In genomic region chr13:40429831-40430230, GRCm38 (mm10) we compare ENCODE assay signal across 20 mouse cellular contexts.
DNase-seq lines count a peak whose midpoint lies in the region; ATAC-seq and TF ChIP-seq lines count a peak whose summit lies in the region.
"Had no signal": no experiment of that assay in that cellular context is flagged by ENCODE, and none has a peak within 500 bp of the region (broad histone marks: within the 10 kb centered on the region; RNA-seq: fewer than 3 reads in every experiment).

No protein-coding gene starts in this region.

- H3K36me3 ChIP-seq in hindbrain, postnatal 0 days (ENCODE audit: insufficient read depth, low read length), result no peaks in the 10 kb centered on the region
- no peaks in the 10 kb centered on the region for H3K36me3 ChIP-seq in hindbrain, embryonic 11.5 days (ENCODE audit: control insufficient read depth, insufficient read depth, low read length)
- H3K36me3 ChIP-seq: embryonic facial prominence, embryonic 13.5 days; embryonic facial prominence, embryonic 15.5 days; forebrain, embryonic 10.5 days; forebrain, embryonic 12.5 days had no signal

- no peaks in the 10 kb centered on the region for H3K27me3 ChIP-seq in hindbrain, postnatal 0 days (ENCODE audit: insufficient read depth, low read length)
- no peaks in the 10 kb centered on the region for H3K27me3 ChIP-seq in hindbrain, embryonic 11.5 days (ENCODE audit: control insufficient read depth, insufficient read depth, low read length)
- H3K27me3 ChIP-seq: embryonic facial prominence, embryonic 13.5 days; embryonic facial prominence, embryonic 15.5 days; forebrain, embryonic 12.5 days had no signal

- H3K4me1 ChIP-seq in hindbrain, postnatal 0 days (ENCODE audit: insufficient read depth, low read length), result no peaks in the 10 kb centered on the region
- no peaks in the 10 kb centered on the region for H3K4me1 ChIP-seq in hindbrain, embryonic 11.5 days (replicated peaks; ENCODE audit: control insufficient read depth, insufficient read depth, low read length)
- H3K4me1 ChIP-seq: embryonic facial prominence, embryonic 13.5 days; embryonic facial prominence, embryonic 15.5 days; forebrain, embryonic 10.5 days; forebrain, embryonic 12.5 days had no signal

- no peak overlapping the region for H3K4me2 ChIP-seq in hindbrain, postnatal 0 days (ENCODE audit: low read depth, low read length)
- no peak overlapping the region for H3K4me2 ChIP-seq in hindbrain, embryonic 11.5 days (replicated peaks; ENCODE audit: low read depth, low read length)
- H3K4me2 ChIP-seq: embryonic facial prominence, embryonic 13.5 days; embryonic facial prominence, embryonic 15.5 days; forebrain, embryonic 12.5 days had no signal

- TF ChIP-seq CTCF in hindbrain, postnatal 0 days (IDR thresholded peaks at IDR 0.05; ENCODE audit: low read depth), result no peak

- H3K27ac ChIP-seq in hindbrain, postnatal 0 days, result no peak overlapping the region
- no peak overlapping the region for H3K27ac ChIP-seq in hindbrain, embryonic 11.5 days (ENCODE audit: low read depth, low read length)
- H3K27ac ChIP-seq: embryonic facial prominence, embryonic 13.5 days; embryonic facial prominence, embryonic 15.5 days; forebrain, embryonic 10.5 days; forebrain, embryonic 12.5 days had no signal

- ATAC-seq in hindbrain, postnatal 0 days, result no peak
- no peak for ATAC-seq in hindbrain, embryonic 11.5 days (ENCODE audit: low FRiP score)
- ATAC-seq: forebrain, embryonic 14.5 days; forebrain, embryonic 16.5 days had no signal

- peak; percentile 8 to 19 for DNase-seq in cerebellum, postnatal 14 days
- no peak for DNase-seq in cerebellum, adult 8-10 months
- peak; percentile 30 for DNase-seq in hindbrain, postnatal 0 days (ENCODE audit: low spot score)
- no peak for DNase-seq in hindbrain, embryonic 11.5 days (ENCODE audit: low spot score)
- peak; percentile 57 for DNase-seq in left cerebral cortex, postnatal 4 days
- DNase-seq in left cerebral cortex, postnatal 25 days (ENCODE audit: low spot score in 2 of 2), result no peak
- DNase-seq: adrenal gland, adult 2 months; adrenal gland, postnatal 10 days; adrenal gland, postnatal 25 days; cerebellum, adult 11 months; cerebellum, adult 18-20 months; cerebellum, adult 9-10 months; cerebellum, postnatal 25 days had no signal

- H3K9ac ChIP-seq in hindbrain, postnatal 0 days (replicated peaks; ENCODE audit: low read length), result no peak overlapping the region
- no peak overlapping the region for H3K9ac ChIP-seq in hindbrain, embryonic 11.5 days (ENCODE audit: low read depth, low read length)
- H3K9ac ChIP-seq: embryonic facial prominence, embryonic 13.5 days; embryonic facial prominence, embryonic 15.5 days; forebrain, embryonic 12.5 days had no signal

- H3K9me3 ChIP-seq in hindbrain, postnatal 0 days (ENCODE audit: low read length), result no peaks in the 10 kb centered on the region
- no peaks in the 10 kb centered on the region for H3K9me3 ChIP-seq in hindbrain, embryonic 11.5 days (ENCODE audit: control insufficient read depth, low read length)
- H3K9me3 ChIP-seq: embryonic facial prominence, embryonic 13.5 days; embryonic facial prominence, embryonic 15.5 days; forebrain, embryonic 10.5 days; forebrain, embryonic 12.5 days had no signal

- intact Hi-C loops in left cerebral cortex, postnatal 4 days (cut with DNase I), result no loop called here
- intact Hi-C loops in left cerebral cortex, postnatal 25 days (cut with DNase I), result no loop called here

- H3K4me3 ChIP-seq in hindbrain, postnatal 0 days (ENCODE audit: low read length), result no peak overlapping the region
- H3K4me3 ChIP-seq in hindbrain, embryonic 11.5 days (ENCODE audit: low read depth, low read length), result no peak overlapping the region
- H3K4me3 ChIP-seq: embryonic facial prominence, embryonic 13.5 days; embryonic facial prominence, embryonic 15.5 days; erythroblast, embryonic 14.5 days; forebrain, embryonic 10.5 days; forebrain, embryonic 12.5 days had no signal

- WGBS in hindbrain, postnatal 0 days, result 69% methylated on average over 8 of the region's 8 CpGs
- WGBS in hindbrain, embryonic 11.5 days, result 87% methylated on average over 8 of the region's 8 CpGs

Comparison
In these comparisons a context has a peak if more than half of its experiments do, and no peak if none do; other contexts are left out.
1. DNase-seq: peak in cerebellum, postnatal 14 days (2 of 2), hindbrain, postnatal 0 days (single experiment) and left cerebral cortex, postnatal 4 days (single experiment); none in cerebellum, adult 8-10 months (single experiment), hindbrain, embryonic 11.5 days (single experiment) and left cerebral cortex, postnatal 25 days (0 of 2).